Mouse (Mus musculus): ENCODE measurements around the gene Cd300a.

The Cd300a gene

DNA sequence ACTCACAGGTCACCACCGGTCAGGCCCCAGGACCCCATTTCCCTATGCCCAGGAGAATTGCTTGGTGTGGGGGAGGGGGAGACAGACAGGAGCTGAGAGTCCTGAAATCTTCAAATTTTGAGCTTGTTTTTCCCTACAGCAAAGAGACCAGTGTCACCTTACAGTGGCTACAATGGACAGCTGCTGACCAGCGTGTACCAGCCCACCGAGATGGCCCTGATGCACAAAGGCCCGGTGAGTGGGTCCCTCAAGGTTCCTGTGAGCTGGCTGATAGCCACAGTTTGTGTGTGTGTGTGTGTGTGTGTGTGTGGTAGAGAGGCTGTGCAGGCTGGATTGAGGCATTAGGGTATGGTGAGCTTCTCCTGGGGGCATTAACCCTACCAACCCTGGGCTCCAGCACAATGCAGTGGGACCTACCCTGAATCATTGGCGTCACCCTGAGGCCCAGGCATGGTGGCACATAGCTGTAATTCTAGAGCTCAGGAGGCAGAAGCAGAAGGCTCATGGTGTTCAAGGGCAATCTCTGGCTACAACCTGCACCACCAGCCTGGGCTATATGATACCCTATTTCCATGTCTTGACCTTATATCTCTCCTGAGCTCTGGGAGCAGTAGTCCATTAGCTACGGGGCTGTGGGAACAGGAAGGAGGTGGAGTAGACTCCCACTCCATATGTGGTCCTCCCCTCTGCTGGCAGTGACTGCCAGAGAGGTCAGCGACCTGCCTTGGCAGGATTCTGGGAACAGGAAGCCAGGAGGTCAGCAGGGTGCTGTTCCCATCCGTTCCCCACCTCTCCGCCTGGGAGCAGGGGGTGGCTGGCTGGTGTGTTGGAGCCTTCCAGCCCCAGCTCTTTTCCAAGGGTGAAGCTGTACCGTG, 23.1 kb upstream of the Cd300a start:
- DNase-seq (ENCODE audit: low read depth, low spot score), result no peak

DNA sequence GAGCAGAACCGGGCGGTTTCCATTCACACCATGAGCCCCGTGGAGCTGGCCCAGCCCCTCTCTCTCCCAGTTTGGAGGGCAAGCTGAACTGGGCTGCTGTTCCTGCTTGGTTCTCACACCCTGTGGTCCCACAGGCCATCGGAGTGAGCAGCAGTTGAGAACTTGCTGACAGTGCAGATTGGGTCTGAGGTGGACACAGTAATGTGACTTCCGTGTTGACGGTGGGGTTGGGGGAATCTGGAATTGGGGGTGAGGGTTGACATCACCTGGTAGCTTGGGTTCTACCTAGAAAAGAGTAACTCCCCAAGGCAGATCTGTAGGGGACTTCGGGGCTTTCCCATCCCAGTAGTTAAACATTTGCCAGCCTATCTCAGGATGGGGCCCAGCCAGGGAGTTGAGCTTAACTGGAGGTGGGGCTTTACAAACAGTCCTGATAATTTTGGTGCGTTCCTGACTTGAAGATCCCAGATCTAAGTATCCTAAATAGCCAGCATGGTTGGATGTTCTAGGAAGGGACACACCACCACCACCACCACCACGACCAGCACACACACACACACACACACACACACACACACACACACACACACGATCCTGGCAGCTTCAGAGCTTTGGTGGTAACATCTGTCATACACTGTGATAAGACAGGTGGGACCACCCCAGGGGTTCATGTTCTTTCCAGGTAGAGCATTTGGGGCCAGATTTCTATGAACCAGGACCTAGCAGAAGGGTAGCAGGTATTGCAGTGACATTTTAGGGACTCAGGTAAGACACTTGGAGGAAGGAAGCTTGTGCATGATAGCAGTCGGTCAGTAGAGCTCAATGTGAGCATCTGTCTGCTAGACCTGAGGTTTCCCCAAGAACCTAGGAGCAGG, 22.2 kb upstream of the Cd300a start:
- DNase-seq (ENCODE audit: low read depth, low spot score), result no peak

DNA sequence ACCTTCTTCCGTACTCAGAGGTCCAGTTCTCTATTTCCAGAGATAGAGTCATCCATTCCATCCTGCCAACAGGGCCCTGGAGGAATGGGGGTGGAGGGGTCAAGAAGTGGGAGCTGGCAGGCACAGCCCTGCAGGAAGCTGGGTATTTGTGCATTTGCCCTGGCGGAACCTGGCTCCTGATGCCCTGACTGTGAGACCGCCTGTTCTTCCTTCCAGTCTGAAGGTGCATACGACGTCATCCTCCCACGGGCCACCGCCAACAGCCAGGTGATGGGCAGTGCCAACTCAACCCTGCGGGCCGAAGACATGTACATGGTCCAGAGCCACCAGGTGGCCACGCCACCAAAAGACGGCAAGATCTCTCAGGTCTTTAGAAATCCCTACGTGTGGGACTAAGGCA, 21.6 kb upstream of the Cd300a start:
- no peak for DNase-seq (ENCODE audit: low read depth, low spot score)

DNA sequence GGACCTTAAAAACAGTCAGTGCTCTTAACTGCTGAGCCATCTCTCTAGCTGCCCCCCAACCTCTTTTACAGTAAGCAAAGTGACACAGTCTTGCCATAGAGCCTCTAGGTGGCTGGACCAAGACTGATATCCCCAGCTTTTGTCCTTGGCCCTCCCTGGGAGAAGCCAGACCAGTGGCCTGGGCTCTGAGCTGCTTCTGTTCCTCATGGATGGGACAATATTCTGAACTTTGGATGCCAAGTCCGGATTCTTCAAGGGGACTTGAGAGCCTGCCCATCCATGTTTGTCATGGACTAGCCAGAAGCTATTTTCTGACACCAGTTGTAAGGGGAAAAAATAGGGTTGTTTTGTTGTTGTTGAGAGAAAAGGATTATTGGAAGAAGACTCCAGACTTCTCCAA, 20.1 kb upstream of the Cd300a start:
- DNase-seq (ENCODE audit: low read depth, low spot score), result no peak

DNA sequence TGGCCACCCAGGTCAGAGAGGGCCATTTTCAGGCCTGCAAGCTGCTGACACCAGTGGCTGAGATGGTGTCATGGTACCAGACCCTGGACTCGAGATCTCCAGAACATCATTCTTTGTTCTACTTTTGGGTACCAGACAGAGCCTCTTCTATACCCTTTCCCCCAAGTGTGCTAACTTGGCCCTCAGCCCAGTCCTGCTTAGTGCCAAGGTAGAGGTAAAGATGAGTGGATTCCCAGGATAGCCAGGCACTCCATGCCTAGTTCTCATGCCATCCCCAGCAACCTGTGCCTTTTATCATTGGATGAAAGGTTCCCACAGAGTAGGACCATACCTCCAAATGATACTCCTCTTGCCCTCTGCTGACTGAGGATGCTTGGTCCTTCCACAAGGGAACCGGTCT, 18.3 kb upstream of the Cd300a start:
- DNase-seq (ENCODE audit: low read depth, low spot score), result no peak

DNA sequence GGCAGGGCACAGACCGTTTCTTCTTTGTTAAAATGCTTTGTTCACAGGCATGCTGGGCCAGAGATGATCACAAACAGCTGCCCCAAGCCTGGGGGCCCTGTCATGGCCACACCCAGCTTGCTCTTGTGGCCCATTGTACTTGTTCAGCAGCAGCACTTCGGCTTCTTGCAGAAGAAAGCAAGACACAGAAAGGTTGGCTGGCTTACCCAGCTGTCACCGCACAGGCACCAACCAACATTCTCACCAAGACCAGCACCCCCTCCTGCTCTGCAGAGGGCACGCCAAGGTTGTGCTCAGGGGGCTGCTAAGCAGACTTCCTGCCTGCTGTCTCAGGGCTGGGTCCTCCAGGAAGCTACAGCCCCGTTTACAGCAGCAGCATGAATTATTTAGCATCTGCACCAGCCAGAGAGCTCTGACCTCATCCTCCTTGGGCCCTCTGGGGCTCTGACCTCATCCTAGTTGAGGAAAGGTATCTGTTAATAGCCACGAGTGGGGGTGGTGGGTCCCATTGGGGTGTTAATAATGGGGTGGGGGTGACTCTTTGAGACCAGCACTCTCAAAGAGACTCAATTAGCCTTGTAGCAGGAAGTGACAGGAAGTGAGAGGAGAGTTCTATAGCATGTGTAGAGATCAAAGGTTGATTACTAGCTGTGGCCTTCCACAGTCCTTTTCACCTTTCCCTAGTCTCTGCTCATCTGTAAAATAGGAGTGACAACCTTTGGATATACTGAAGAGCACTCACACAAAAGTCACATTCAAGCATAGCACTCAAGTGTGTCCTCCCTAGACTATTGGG, 16.6 kb upstream of the Cd300a start:
- DNase-seq (ENCODE audit: low read depth, low spot score), result peak; percentile 92

DNA sequence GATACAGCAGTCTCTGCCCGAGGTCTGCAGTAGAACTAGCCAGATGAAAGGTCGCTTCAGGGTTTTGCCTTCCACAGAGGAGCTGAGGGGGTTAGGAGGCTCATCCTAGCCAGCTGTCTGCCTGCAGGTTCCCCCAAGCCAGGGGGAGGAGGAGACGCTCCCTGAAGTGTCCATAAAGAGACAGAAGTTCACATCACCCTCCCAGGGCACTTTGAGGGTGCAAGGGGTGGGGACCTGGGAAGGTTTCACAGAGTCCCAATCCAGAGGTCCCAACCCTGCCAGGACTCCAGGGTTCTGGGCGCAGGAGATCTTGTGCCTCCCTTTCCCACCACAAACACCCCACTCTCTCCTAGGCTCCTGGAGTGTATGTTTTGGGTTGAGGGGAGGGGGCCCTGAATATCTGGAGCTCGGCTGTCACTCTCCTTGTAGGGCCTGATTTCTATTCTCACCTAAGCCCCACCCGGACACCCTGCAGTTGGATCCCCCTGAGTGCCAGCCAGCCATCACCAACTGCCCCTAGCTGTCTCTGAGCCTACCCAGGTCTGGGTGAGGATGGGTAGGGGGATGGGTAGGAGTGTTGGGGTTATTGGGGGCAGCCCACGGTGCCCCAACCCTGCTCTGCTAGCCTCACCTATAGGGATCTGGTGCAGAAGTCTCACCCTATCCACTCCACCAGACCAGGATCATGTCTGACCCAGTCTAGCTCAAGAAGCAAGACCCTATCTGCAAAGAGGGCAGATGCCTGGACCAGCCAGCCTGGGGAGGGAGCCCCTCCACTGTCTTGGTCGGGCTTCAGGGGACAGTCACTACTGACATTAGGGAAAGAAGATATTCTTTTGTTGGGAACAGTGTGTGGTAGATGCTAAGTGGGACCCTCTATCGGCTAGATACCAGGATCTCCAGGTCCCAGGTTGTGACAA, 15.4 kb upstream of the Cd300a start:
- DNase-seq (ENCODE audit: low read depth, low spot score), result no peak

DNA sequence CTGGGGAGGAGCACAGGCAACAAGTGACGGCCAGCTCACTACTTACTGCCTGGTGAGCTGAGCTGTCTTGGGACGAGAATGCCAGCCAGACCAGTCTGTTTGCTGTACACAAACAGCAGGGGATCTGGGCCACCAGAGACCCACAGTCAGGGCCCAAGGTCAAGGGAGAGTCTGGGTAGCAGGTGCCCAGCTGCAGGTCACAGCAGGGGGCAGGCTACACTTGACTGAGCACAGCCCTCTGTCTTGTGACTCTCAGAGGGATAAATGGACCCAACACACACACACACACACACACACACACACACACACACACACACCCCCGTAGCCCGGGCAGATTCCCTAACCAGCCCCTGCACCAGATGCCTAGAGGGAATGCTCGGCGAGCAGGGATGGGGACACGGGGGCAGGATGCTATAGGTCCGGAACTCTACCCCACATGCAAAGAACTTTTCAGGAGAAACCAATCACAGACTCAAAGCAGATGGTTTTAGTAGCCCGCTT, 14.5 kb upstream of the Cd300a start:
- DNase-seq (ENCODE audit: low read depth, low spot score), result peak; percentile 78

DNA sequence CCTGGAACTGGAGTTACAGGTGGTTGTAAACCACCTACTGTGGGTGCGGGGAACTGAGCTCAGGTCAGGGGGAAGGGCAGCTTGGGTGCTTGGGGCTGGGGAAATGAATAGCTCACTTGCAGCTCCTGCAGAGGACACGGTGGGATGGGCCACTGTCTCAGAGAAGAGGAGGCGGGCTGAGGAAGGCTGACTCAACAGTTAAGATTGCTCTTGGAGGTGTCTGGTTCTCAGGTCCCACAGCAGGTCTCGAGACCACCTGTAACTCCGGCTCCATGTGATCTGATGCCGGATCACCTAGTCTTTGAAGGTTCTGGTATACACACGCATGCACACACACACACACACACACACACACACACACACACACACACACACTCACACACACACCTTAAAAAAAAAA, 13.7 kb upstream of the Cd300a start:
- DNase-seq (ENCODE audit: low read depth, low spot score), result peak; percentile 54

DNA sequence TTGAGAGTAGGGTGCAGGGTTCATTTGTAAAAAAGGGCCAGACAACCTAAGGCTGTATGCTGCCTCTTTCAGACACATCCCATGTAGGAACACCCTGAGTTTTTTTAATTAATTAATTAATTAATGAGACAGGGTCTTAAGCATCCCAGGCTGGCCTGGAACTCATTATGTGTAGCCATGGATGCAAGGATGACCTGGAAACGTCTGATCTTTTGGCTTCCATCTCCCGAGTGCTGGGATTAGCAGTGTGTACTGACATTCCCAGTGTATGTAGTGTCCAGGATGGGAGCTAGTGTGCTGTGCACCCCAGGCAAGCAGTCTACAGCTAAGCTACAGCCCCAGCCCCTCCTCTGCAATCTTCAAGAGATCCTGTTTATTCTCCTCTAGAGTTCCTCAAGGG, 13.2 kb upstream of the Cd300a start:
- DNase-seq (ENCODE audit: low read depth, low spot score), result no peak

DNA sequence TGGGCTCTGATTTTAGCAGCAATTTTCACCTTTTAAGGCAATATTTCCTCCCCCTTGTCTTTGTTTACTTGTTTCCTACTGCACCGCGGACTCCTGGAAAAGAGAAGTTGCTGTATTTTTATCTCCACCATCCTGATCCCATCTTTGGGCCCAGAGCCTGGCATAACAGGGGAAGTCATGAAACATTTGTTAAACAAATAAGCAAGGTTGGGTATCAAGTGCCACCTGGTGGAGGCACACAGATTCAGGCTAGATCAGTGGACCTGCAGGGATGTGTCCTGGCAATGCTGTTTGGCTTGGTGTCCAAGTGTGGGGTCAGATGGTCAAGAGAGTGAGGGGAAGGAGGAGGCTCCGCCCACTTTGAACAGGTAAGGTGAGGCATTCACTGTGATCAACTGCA, 12.7 kb upstream of the Cd300a start:
- DNase-seq (ENCODE audit: low read depth, low spot score), result peak; percentile 44

DNA sequence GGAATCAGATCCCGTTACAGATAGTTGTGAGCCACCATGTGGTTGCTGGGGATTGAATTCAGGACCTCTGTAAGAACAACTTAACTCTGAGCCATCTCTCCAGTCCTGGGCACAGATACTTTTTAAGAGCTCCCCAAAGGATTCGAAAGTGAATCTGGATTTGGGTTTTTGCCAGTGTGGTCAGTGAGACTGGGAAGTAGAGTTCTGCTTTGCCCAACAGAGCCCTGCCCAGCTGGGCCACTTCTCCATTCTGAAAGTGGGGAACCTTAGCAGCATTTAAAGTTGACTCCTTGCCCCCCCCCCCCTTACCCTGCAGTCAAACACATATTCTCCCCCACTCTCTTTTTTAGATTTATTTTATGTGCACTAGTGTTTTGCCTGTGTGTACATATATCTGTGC, 10.2 kb upstream of the Cd300a start:
- DNase-seq (ENCODE audit: low read depth, low spot score), result no peak

DNA sequence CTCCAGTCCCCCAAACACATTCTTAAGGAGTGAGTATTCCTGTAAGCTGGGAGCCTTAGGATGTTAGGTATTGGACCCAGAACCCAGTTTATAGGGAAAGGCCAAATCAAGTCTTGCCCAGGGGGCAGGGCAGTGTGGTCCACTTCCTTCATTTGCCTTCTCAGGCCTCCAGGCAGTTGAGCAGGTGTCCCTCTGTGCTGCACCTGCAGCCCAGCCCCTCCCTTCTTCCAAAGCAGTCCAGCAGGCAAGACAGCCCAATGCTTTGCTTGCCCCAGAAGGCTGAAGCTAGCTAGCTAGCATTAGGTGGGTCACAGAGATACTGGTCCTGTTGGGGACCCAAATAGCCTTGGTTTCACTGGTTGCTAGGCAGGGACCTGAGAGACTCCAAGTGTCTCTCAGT, 9.7 kb upstream of the Cd300a start:
- no peak for DNase-seq (ENCODE audit: low read depth, low spot score)

DNA sequence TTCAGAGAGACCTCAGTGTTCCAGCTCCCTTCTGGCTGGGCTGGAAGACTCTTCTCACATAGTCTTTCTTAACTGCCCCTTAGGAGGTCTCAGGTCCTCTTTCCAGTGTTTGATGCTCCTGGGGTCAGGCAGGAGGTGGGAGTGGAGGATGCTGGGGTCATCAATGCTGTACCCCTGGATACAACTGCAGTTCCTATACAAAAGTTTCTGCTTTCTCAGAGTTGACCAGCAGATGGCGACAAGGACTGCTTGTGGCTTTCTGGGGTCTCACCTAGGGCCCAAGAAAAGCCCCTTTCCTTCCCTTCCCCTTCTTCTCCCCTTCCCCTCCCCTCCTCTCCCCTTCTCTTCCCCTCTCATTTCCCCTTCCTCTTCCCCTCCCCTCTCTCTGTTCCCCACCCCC, 9.3 kb upstream of the Cd300a start:
- no peak for DNase-seq (ENCODE audit: low read depth, low spot score)

DNA sequence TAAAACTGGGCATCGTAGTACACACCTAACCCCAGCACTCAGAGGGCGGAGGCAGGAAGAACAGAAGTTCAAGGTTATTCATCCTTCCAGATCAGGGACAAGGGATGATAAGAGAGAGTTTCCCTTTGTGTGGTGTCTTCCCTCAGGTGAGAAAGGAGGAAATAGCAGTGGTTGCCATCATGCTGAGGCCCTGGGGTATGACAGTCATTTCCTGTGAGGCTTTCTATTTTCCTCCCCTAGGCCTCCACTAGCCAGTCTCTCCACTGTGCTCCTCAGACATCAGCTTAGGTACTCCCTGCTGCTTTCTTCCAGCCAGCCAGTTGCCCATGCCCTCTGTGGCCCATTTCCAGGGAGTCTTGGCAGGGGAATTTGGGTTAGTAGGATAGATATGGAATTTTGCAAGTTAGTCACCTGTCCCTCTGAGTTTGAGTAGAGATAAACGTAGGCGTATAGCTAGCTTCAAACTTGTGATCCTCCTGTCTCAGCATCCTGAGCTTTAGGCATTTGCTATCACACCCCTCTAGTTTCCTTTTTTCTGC, 6.5 kb upstream of the Cd300a start:
- no peak for DNase-seq (ENCODE audit: low read depth, low spot score)

DNA sequence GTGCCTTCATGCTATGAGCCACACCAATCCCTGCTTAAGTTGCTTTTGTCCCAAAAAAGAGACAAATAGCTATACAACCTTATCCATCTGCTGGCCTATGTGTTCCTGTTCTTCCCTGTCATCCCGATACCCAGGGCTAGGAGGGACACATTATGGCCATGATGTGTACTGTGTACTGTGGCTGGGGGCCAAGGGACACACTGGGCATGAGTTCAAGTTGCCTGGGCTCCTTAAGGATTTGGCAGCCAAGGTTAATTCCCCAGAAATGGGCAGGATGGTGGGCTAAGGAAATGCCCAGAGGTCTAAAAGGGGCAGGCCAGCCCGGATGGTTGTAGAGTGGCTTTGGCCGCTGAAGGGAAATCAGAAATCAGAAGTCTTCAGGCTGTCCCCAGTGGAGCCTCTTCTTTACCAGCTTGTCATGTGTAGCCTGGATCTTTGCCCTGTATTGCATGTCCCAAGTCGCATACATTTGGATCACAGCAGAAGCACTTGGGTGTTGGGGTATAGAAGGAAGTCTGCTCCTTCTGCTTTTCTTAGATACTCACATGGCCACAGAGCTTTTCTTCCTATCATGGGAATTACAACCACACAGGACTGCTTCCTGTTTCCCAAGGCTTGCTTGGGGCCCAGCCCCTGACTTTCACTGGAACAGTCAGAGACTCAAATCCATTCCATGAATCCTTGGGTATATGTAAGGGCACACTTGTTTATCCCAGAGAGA, 5.3 kb upstream of the Cd300a start:
- DNase-seq (ENCODE audit: low read depth, low spot score), result no peak

DNA sequence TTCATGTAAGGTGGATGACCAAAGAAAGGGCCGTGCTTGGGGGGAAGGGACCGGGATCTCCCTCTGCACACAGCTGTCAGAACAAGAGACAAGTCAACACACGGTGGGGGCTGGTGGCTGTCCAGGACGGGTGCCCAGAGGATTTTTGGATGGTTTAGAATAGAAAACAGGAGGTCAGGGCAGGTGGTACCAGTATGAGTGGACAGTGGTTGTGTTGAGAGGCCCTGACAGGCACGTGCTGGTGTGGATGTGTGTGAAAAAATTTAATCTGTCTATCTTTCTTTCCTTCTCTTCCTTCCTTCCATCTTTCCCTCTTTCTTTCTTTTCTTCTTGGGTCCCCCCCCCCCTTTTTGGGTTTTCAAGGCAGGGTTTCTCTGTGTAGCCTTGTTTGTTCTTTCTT, 701 bp downstream of the Cd300a start:
- no peak for DNase-seq (ENCODE audit: low read depth, low spot score)

DNA sequence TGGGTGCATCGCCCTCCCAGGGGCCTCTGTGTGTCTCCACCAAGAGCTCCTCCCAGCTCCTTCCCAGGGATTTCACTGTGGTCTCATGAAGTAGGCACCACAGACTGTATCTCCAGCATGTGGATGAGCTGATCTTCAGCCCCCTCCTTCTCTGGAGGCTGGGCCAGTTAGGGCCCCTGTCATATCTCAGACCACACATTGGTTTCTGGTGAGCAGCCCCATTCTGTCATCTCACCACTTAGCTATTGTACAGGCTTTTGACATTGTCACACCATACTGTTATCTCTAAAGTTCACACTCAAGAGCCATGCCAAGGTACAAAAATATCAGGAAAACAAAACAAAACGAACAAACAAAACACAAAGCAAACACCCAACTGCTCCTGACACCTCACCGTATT, 6.2 kb downstream of the Cd300a start:
- no peak for DNase-seq (ENCODE audit: low read depth, low spot score)

DNA sequence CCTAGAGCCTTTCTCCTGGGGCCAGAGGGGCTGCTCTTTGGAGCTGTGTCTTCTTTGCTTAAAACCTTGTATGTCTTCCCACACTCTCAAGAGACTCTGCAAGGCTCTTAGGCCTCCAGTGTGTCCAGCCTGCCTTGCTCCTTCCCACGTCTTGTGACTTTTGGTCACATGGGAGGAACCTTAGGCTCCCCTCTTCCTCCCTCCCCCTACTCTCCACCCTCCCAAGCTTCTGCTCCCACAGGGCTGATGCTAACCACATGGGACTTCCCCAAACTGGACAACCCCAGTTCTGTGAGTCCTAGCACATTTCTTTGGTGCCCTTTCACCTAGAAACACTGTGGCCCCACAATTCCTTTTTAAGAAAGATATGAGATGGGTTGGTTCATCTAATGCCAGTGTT, 8.2 kb downstream of the Cd300a start:
- no peak for DNase-seq (ENCODE audit: low read depth, low spot score)

DNA sequence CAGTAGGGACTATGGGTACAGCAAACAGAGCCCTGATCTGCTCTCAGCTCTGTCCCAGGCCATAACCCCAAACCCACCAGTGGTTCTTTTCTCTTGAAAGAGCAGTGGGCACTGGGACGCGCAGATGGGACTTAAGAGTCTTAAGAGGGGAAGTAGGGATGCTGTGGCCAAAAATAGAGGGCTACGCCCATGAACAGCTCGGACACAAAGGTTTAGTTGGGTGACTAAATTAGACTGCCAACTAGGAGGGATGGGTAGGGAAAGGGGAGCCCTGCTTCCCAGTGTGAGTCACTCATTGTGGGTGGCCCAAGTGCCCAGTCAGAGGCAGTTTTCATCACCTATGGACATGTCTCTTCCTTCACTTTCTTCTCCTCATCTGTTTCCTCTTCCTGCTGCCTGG, 13.4 kb downstream of the Cd300a start:
- DNase-seq (ENCODE audit: low read depth, low spot score), result no peak
